Mouse (Mus musculus): ENCODE measurements around the gene Gm9603.
"Not testable (repeated sequence)": the region's sequence is repeated elsewhere in the genome, so short reads cannot be mapped to it uniquely, and the experiment has no call there.

Gene Gm9603

GRCm38 (mm10) chr14:5687357-5687756 lies at the start of gene Gm9603:
TSS of gene Gm9603 (minus strand) at chr14:5687457.
- not testable (repeated sequence) for DNase-seq

GRCm38 (mm10) chr14:5632928-5633327 lies 54.3 kb downstream of the Gm9603 start, which contains the start of gene Gm8265:
TSS of gene Gm8265 (minus strand) at chr14:5633028.
- DNase-seq = not testable (repeated sequence)

Measured in lung, postnatal 14 days (tissue).